23 mouse cellular contexts compared by ENCODE assay signal in genomic region chr9:106300949-106301348, GRCm38 (mm10). TPM values are rescaled to one million over a fixed set of nuclear protein-coding genes. Genes with fewer than 3 reads are reported as not detected.
DNase-seq lines count a peak whose midpoint lies in the region; TF ChIP-seq lines count a peak whose summit lies in the region.
"Had no signal": no experiment of that assay in that cellular context is flagged by ENCODE, and none has a peak within 500 bp of the region (broad histone marks: within the 10 kb centered on the region; RNA-seq: fewer than 3 reads in every experiment).

No protein-coding gene starts in this region.

- H3K4me3 ChIP-seq in gastrocnemius, adult 2 months, result no peak overlapping the region
- H3K4me3 ChIP-seq in layer of hippocampus, adult 2 months, result peak overlapping the region; percentile 26; the same call in 1 of the 2 replicates
- H3K4me3 ChIP-seq: heart, adult 2 months; heart, embryonic 13.5 days; hindbrain, embryonic 13.5 days; limb, embryonic 15.5 days; lung, embryonic 15.5 days; midbrain, embryonic 15.5 days; neural tube, embryonic 12.5 days had no signal

- H3K27ac ChIP-seq in gastrocnemius, adult 2 months, result no peak overlapping the region
- H3K27ac ChIP-seq in layer of hippocampus, adult 2 months, result peak overlapping the region; percentile 97
- H3K27ac ChIP-seq: heart, adult 2 months; hindbrain, embryonic 13.5 days; limb, embryonic 15.5 days; lung, embryonic 15.5 days; macrophage; midbrain, embryonic 15.5 days; neural tube, embryonic 12.5 days had no signal

- DNase-seq in gastrocnemius, adult 2 months, result peak; percentile 6
- DNase-seq in gastrocnemius, postnatal 4 days (ENCODE audit: low spot score in 2 of 2), result no peak
- DNase-seq in layer of hippocampus, adult 2 months (ENCODE audit: low spot score in 2 of 2), result no peak
- DNase-seq in layer of hippocampus, adult 9-11 months, result no peak
- DNase-seq in testis, postnatal 10 days (ENCODE audit: low spot score), result peak; percentile 37
- DNase-seq in testis, postnatal 14 days (ENCODE audit: low spot score), result no peak
- DNase-seq in thymus, postnatal 14 days, result no peak
- DNase-seq: adrenal gland, postnatal 14 days; cerebellum, adult 8-10 months; forebrain, postnatal 0 days; gastrocnemius, postnatal 25 days; heart, postnatal 14 days; kidney, adult 18-20 months; thymus, adult 18-20 months; thymus, postnatal 4 days had no signal

- TF ChIP-seq CTCF in gastrocnemius, adult 2 months (IDR thresholded peaks at IDR 0.05), result no peak
- TF ChIP-seq CTCF in layer of hippocampus, adult 2 months (conservative IDR thresholded peaks at IDR 0.05), result no peak

- intact Hi-C loops in gastrocnemius, adult 2 months (cut with DNase I), result no loop called here

RNA-seq across cellular contexts. Expression of gene Poc1a, which starts 20.1 kb away (rescaled TPM):
- total RNA-seq in gastrocnemius, adult 2 months (2021), result 1 to 10 TPM; 1.4 to 2.1 TPM
- 1 to 10 TPM; 5.4 to 5.8 TPM for total RNA-seq in gastrocnemius, postnatal 4 days (2021)
- total RNA-seq in layer of hippocampus, adult 2 months (2021), result 10 to 100 TPM in 1 of 2 experiments, 1 to 10 TPM in 1; 8.6 to 14.5 TPM

RNA-seq across cellular contexts. Expression of gene Alas1, which starts 52.5 kb away (rescaled TPM):
- total RNA-seq in gastrocnemius, adult 2 months (2021), result 100 to 1,000 TPM; 209 to 290 TPM
- total RNA-seq in gastrocnemius, postnatal 4 days (2021), result 100 to 1,000 TPM; 127 to 159 TPM
- total RNA-seq in layer of hippocampus, adult 2 months (2021), result 100 to 1,000 TPM; 149 to 154 TPM

Comparison
In these comparisons a context has a peak if more than half of its experiments do, and no peak if none do; other contexts are left out.
1. DNase-seq: peak in gastrocnemius, adult 2 months (single experiment) and testis, postnatal 10 days (single experiment); none in gastrocnemius, postnatal 4 days (0 of 2), layer of hippocampus, adult 2 months (0 of 2), layer of hippocampus, adult 9-11 months (single experiment), testis, postnatal 14 days (single experiment) and thymus, postnatal 14 days (single experiment).